Mouse (Mus musculus) gastrocnemius, adult 18-20 months (tissue): ENCODE measurements around the gene Olfr329-ps. TPM values are rescaled to one million over a fixed set of nuclear protein-coding genes. Genes with fewer than 3 reads are reported as not detected.
"Not testable (repeated sequence)": the region's sequence is repeated elsewhere in the genome, so short reads cannot be mapped to it uniquely, and the experiment has no call there.

ENCODE experiments used
- DNase-seq: peaks from one replicate; pipeline ENCODE4 v3.0.0; 2021; ENCODE audit warnings: low spot score
- long read RNA-seq, 2 experiments: library from polyadenylated mRNA; stranded (forward); transcript quantifications; one replicate each; pipeline ENCODE4 v2.0.0; 2021
- total RNA-seq, 2 experiments: library from RNA; stranded (reverse); gene quantifications; 2 replicates each; pipeline ENCODE4 v1.2.3; 2021

The Olfr329-ps gene
- total RNA-seq = not detected
- long read RNA-seq, experiment 1 = 0 reads
- long read RNA-seq, experiment 2 = 0 reads

DNA sequence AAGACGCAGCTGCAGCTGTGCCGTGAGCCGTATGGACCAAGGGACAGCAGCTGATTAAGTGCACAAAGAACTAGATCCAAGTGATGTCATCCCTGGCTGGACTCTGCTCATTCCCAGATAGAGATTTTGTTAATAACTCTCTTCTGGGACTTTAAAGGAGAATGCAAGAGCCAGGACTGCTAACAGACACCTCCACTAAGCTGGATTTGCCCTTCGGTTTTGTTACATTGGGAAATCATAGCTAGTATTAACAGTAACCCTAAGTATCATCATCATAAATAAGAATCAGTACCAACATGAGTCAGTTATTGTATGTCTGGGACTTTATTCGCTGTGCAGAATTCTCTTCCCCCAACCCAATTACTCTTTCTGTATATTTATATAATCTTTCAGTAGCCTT is at the start of gene Olfr329-ps:
Gene Olfr329-ps (minus strand): TSS at position 101 of the 400 bp plus-strand sequence.
- peak; percentile 10 for DNase-seq

- DNase-seq = no peak
Observed at GRCm38 (mm10) chr11:58594814-58595213, 48.6 kb upstream of the Olfr329-ps start, which contains the start of gene Olfr324. Gene Olfr324, plus strand, starts transcription at chr11:58595114.

DNA sequence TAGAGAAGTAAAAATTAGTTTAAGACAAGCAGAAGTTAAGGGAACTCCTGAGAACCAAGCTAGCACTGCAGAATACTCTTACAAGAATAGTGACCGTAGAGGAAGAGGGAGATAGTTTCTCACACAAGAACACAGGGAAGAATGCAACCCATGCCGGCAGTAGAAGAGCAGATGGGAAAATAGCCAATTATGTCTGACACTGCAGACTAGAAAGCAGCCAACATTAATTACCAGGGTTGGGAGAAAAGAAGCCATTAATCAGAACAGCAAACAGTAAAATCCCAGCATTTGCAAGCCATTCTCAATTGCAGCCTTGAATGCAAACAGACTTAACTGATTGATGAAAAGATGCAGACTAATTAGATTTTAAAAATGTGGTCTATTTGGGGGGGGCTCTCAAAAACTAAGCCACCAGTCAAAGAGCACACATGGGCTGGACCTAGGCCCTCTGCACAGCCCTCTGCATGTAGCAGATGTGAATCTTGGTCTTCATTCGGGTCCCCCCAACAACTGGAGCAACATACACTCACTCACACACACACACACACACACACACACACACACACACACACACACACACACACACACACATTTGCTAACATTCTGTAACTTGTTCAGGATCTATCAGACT is 42.5 kb upstream of the Olfr329-ps start:
- DNase-seq = no peak

DNA sequence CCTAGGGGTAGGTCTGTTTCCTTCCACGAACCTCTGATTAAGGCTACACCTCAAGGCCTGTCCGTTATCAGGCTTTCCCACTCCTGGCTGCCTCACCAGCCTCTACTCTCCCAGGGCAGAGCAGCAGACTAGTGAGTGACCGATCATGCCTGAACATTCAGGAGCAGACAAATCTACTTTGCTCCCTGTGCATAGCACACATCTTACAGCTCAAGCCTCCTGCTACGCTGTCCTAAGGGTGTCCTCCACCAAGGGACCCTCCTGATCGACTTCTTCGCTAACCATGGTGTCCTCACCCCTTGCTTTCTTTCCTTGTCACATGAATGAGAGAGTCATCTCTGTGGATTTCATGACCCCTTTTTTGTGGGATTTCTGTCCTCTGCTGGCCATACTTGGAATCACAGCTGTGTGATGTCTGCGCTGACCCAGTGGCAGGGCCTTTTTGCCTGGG is 41.7 kb upstream of the Olfr329-ps start:
- DNase-seq = peak; percentile 48

DNA sequence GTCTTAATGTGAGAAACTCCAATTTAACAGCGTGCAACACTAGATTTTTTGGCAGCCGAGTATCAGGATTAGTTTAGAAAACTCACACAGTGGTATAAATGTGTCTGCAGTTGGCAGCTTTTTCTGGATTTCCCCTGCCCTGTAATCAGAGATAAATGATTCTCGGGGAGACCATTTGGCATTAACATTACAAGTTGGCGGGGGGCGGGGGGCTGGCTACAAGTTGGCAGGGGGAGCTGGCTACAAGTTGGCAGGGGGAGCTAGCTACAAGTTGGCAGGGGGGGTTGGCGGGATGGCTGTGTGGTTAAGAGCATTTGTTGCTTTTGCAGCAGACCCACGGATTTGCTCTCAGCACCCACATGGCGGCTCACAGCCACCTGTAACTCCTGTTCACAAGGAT is 32.4 kb upstream of the Olfr329-ps start:
- DNase-seq = no peak

GRCm38 (mm10) chr11:58577430-58577829 is 31.2 kb upstream of the Olfr329-ps start, which contains the start of gene Olfr325:
Gene Olfr325, plus strand, starts transcription at chr11:58577730.
- no peak for DNase-seq

DNA sequence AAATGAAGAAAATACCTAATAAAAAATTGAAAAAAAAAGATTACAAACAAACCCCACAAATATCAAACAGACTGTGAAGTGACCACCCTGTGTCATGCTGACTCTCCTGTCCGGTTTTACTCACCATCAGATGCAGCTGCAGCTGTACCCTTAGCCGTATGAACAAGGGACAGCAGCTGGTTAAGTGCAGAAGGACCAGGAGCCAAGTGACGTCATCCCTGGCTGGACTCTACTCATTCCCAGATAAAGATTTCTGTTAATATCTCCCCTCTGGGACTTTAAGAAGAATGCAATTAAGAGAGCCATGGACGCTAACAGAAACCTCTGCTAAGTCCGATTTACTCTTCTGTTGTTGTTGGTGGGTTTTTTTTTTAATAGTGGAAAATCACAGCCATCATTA is 24.2 kb upstream of the Olfr329-ps start, which contains the start of gene Olfr224:
Gene Olfr224 (minus strand): TSS at position 149 of the 400 bp plus-strand sequence.
- peak; percentile 12 for DNase-seq

DNA sequence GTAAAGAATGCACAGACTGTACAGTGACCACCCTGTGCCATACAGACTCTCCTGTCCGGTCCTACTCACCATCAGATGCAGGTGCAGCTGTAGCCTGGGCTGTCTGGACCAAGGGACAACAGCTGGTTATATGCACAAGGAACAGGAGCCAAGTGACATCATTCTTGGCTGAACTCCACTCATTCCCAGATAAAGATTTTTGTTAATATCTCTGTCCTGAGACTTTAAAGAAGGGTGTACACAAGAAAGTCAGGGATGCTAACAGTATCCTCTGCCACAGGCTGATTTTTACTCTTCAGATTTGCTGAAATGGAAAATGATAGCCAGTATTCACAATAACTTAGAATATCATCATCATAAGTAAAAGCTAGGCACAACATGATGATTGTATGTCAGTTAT is 9.3 kb upstream of the Olfr329-ps start, which contains the start of gene Olfr328:
Gene Olfr328 (minus strand): TSS at position 101 of the 400 bp plus-strand sequence.
- DNase-seq = no peak

- DNase-seq = not testable (repeated sequence)
Observed at GRCm38 (mm10) chr11:58534736-58535135, 11.5 kb downstream of the Olfr329-ps start, which contains the start of gene Olfr330. Gene Olfr330, minus strand, starts transcription at chr11:58534836.

DNA sequence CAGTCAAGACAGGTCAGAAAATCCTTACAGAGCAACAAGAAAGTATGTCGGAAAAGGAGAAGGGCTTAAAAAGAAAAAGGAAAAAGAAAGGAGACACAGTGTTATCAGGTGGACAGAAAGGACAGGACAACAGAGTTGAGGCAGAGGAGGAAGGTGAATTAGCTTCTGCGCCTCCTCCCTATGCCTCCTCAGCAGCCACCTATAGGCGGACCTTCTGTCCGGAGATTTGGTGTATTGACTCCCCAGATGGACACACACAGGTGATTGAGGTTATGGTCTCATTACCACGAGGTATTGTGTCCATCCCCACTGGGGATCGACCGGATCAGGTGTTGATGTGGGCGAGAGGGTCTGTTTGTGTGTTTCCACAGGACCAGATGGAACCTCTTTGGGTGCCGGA is 26.5 kb downstream of the Olfr329-ps start:
- DNase-seq = peak; percentile 25

- peak; percentile 66 for DNase-seq
Observed at GRCm38 (mm10) chr11:58518916-58519315, 27.3 kb downstream of the Olfr329-ps start.

DNA sequence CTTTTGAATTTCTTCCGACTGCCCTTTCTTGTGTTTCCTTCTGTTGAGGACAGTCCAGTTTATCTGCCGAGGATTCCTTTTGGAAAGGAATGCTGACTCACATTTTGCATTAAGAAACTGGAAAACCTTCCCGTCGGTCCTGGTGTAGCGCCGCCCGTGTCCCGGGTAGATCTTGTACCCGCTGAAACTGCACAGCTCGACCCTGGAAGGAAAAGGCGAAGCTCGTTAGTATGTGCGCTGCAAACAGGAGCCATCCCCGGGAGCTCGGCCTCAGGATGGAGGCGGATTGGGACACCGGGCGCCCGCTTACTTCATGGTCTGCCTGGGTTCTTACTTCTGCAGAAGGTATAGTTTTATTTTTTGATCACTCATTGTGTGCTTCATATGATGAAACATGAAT is 37.2 kb downstream of the Olfr329-ps start:
- not testable (repeated sequence) for DNase-seq

DNA sequence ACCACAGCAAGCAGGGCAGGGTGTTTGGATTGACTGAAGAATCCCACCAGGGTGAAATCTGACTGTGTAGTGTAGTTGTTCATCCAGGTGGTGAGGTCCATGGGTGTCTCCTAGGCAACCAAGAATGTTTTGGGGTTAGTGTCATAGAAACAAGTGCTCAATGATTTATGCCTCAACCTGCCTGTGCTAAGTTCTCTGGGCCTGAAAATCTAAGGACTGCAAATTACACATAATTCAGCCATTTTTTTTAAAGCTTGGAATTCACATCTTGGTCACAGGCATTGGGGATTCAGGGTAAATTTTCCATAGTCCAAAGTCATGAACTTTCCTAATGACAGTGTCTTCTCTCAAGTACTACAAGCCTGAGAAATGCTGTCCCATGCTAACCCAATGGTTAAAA is 43.8 kb downstream of the Olfr329-ps start, which contains the start of gene Olfr331:
Gene Olfr331 (minus strand): TSS at position 101 of the 400 bp plus-strand sequence.
- not testable (repeated sequence) for DNase-seq

DNA sequence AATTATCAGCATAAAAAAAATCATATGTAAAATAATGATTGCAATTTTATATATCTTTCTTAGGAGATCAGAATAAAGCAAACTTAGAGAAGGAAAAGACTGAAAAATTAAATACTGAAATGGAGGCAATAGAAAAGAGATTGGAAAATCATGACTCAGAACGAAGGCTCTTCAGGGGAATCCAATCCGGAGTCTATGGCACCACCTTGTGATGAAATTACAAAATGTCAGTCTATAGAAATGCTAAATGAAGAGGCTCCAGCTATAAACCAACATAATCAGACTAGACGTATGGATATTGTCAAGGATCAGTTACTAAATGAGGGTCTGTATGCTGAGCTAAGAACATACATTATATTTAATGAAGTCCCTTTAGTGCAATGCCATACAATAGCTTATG is 46.9 kb downstream of the Olfr329-ps start:
- no peak for DNase-seq

DNA sequence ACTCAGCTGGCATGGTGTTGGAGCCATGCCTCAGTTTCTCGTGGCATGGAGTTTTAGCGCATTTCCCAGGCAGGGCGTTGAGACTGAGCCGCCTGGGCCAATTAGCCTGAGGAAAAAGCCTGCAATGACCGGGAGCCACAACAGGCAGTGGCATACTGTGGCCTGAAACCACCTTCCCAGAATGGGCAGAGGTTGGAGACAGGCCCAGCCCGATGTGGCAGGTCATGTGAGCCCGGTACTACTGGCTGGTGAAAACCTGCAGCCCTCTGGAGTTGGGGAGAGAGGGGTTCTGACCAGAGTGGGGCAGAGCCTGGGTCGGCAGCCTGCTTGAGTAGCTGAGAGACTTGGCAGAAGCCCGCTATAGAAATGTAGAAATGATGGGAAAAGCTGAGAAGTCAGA is 47.5 kb downstream of the Olfr329-ps start:
- DNase-seq = no peak

- no peak for DNase-seq
Observed at GRCm38 (mm10) chr11:58492455-58492854, 53.8 kb downstream of the Olfr329-ps start, which contains the start of gene Olfr332. Gene Olfr332, minus strand, starts transcription at chr11:58492555.

Other genes with a start within 250 kb of the Olfr329-ps start
- 1 to 10 TPM; 3.9 to 4.1 TPM for gene Zfp692, start 239.4 kb downstream of the Olfr329-ps start, total RNA-seq
- 10 to 100 TPM; 33.2 to 45.7 TPM for gene Zfp672, start 216.1 kb downstream of the Olfr329-ps start, total RNA-seq
- gene Sh3bp5l, start 215.7 kb downstream of the Olfr329-ps start, total RNA-seq = 10 to 100 TPM; 22.4 to 23.3 TPM
- not detected for gene Lypd8, start 167.4 kb downstream of the Olfr329-ps start, total RNA-seq
- gene 1810065E05Rik, start 125.3 kb downstream of the Olfr329-ps start, total RNA-seq = not detected
- not detected for gene Gm12253, start 113.9 kb downstream of the Olfr329-ps start, total RNA-seq
- not detected for gene Lypd9, start 93.5 kb downstream of the Olfr329-ps start, total RNA-seq
- not detected for gene Olfr30, start 84.2 kb downstream of the Olfr329-ps start, total RNA-seq
- not detected for gene Olfr332, start 53.9 kb downstream of the Olfr329-ps start, total RNA-seq
- not detected for gene Olfr331, start 43.9 kb downstream of the Olfr329-ps start, total RNA-seq
- not detected for gene Olfr330, start 11.6 kb downstream of the Olfr329-ps start, total RNA-seq
- gene Olfr328, start 9.2 kb upstream of the Olfr329-ps start, total RNA-seq = not detected
- not detected for gene Olfr224, start 24.1 kb upstream of the Olfr329-ps start, total RNA-seq
- gene Olfr325, start 31.3 kb upstream of the Olfr329-ps start, total RNA-seq = not detected
- gene Olfr324, start 48.7 kb upstream of the Olfr329-ps start, total RNA-seq = not detected
- gene 2210407C18Rik, start 69.7 kb upstream of the Olfr329-ps start, total RNA-seq = not detected
- gene Olfr323, start 84.1 kb upstream of the Olfr329-ps start, total RNA-seq = not detected
- gene Trim58, start 94.0 kb upstream of the Olfr329-ps start, total RNA-seq = not detected
- gene Olfr322, start 112.4 kb upstream of the Olfr329-ps start, total RNA-seq = not detected
- gene Olfr320, start 134.7 kb upstream of the Olfr329-ps start, total RNA-seq = not detected
- gene Olfr319, start 152.7 kb upstream of the Olfr329-ps start, total RNA-seq = not detected
- gene Olfr318, start 177.6 kb upstream of the Olfr329-ps start, total RNA-seq = not detected
- gene Olfr317, start 192.8 kb upstream of the Olfr329-ps start, total RNA-seq = not detected
- gene Olfr316, start 206.3 kb upstream of the Olfr329-ps start, total RNA-seq = not detected
- not detected for gene Olfr315, start 226.8 kb upstream of the Olfr329-ps start, total RNA-seq
- gene Olfr314, start 236.5 kb upstream of the Olfr329-ps start, total RNA-seq = not detected